Mouse (Mus musculus) right cerebral cortex, adult 2 months (tissue): ENCODE results near the gene Slc29a1.

ENCODE experiments used
- DNase-seq, 2 experiments: peaks; one replicate each; pipeline ENCODE4 v3.0.0; 2021 to 2022; ENCODE audit warnings: low spot score in 2 of 2

The Slc29a1 gene

GRCm38 (mm10) chr17:45589844-45590243, 9.6 kb downstream of the Slc29a1 start:
- DNase-seq, result no peak

DNA sequence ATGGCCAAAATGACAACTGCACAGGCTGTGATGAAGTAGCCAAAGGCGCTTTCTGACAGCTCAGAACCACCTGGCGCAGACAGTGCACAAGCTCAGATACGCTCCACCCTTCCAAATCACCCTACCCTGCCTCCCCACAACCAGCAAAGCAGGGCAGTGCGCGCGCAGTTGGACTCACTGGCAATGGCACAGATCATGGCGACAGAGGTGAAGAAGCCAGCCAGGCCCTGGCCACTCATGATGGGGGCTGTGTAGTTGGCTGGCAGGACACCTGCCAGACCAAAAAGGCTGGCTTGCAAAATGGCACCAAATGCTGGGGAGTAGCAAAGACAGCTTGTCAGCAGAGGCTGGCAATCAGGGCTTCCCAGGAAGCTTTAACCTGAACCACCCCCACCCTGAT, 10.2 kb downstream of the Slc29a1 start:
- DNase-seq, result no peak

DNA sequence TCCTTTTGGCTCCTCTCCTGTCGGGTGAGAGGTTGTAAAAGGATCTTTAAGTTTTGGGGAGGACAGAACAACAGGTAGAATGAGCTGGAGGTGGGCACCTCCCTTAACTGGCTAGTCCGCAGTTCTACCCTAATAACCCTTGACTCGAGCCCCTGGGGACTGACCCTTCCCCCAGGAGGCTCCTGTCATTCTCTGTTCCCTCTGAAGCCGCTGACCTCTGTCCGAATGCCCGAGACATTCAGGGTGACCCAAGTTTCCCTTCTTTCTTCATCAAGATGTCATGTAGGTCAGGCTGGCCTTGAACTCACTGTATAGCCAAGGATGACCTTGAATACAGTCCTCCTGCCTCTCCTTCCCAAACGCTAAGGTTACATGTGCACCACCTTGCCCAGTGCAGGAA, 11.0 kb downstream of the Slc29a1 start:
- DNase-seq, result no peak

DNA sequence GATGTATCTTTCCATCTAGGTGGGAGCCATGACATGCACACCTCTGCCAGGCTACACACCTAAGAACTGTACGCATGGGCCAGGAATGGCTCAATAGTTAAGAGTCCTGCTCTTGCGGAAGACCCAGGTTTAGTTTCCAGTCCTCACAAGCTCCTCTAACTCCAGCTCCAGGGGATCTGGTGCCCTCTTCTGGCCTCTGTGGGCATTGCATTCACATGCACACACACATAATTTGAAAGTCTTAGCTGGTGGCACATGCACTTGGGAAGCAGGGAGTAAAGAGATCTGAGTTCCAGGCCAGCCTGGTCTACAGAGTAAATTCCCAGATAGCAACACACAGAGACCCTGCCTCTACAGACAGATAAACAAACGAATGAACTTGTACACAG, 13.0 kb downstream of the Slc29a1 start:
- no peak for DNase-seq

- no peak for DNase-seq
Measured at GRCm38 (mm10) chr17:45585725-45586448, 13.5 kb downstream of the Slc29a1 start.

GRCm38 (mm10) chr17:45584939-45585678, 14.3 kb downstream of the Slc29a1 start:
- peak; percentile 69 to 75 for DNase-seq

GRCm38 (mm10) chr17:45584096-45584896, 15.1 kb downstream of the Slc29a1 start:
- peak in 1 of 2 experiments; percentile 52 for DNase-seq

GRCm38 (mm10) chr17:45582715-45583355, 16.6 kb downstream of the Slc29a1 start:
- no peak for DNase-seq

DNA sequence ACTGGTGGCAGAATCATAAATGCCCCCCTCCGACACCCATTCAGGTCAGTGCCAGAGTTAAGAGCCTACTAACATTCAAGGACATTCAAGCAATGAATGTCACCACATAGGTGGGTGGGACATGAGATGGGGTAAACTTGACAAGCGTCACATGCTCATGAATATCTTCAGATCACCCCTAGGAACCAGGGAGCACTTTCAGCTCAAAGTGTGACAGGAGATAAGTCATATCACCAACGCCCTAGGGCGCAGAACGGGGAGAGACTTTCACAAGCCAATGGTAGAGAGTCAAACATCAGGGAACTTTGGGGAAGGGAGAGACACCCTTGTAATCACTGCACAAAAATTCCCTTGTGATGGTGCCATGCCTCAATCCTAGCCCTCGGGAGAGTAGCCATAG, 17.2 kb downstream of the Slc29a1 start:
- DNase-seq, result no peak

DNA sequence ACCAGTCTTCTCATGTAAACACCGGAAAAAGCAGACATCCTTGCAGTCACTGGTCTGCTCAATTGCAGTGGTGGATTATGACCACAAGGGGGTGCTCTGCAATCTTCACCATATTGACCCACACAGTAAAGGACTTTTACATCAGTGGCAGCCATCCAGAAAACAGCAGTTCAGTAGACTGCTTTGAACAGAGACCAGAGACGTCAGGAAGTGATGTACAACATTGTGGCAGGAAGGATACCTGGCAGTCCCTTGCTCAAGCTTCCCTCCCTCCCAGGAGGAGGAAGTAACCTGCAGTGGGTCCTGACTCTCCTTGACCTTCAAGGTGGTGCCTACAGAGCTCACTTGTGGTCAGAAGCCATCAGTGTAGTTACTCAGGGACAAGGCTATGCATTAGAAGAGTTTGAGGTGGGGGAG, 17.8 kb downstream of the Slc29a1 start:
- DNase-seq, result peak; percentile 75 to 77

- DNase-seq, result no peak
Measured at GRCm38 (mm10) chr17:45580958-45581477, 18.4 kb downstream of the Slc29a1 start.

GRCm38 (mm10) chr17:45579554-45579953, 19.9 kb downstream of the Slc29a1 start:
- DNase-seq, result no peak

- no peak for DNase-seq
Measured at GRCm38 (mm10) chr17:45578843-45579242, 20.6 kb downstream of the Slc29a1 start.

DNA sequence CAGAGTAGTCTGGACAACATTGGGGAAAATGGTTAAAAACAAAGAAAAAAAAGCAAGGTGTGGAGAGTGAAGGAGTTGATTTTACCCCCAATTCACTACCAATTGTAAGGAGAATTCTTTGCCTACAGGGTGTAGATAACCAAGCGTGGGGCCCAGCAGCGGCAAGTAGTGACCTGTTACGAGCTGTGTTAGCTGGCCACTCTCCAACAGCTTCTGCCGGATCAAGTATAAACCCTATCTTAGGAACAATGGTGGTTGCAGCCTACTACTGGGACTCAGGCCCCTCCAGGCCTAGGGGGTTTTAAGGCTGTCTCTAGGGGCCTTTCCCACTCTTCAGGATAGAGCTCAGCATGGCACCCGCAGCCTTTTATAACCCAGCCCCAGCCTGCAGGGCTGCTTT, 21.2 kb downstream of the Slc29a1 start:
- no peak for DNase-seq

GRCm38 (mm10) chr17:45575123-45575897, 24.1 kb downstream of the Slc29a1 start:
- DNase-seq, result no peak

DNA sequence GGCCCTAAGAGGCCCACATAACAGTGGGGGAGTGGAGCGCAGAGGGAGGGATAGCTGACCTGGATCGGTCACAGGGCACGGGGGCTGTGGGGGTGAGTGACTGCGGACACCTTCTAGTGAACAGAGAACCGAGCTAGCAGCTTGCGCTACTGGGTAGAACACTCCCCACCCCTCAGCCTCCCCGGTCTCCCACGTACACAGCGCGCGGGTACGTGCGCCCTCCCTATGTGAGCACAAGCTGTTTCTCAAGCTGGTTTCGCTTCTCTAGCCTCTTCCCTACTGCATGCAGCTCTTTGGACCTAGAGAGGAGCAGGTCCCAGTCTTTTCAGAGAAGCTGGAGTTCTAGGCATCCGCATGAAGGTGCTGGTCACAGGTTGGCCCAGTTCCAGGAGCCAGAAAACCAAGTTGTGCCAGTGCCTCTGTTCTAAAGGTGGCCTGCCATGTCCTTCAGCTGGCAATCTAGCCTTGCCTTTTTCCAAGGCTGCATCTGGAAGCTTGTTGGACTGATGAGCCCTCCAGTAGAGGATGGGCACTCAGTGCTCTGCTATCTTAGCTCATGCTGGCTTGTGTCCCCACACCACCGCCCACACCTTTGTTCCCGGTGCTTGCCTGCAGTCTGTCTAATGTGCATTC, 25.2 kb downstream of the Slc29a1 start:
- peak; percentile 84 to 89 for DNase-seq

DNA sequence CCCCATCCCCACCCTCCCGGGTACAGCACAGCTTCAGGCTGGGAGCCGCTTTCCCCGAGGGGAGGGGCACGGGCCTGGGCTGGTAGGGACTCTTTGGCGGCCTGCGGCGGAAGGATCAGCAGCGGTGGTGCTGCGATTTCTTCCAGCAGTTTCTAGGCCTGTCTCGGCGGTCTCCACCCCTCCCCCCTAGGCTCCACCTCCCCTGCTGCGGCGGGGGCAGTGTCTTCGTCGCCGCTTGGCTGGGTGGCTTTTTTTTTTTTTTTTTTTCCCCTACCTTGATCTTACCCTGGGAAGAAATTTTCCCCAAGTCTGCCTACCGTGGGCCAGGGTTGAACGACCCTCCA, 25.7 kb downstream of the Slc29a1 start:
- peak; percentile 97 to 98 for DNase-seq

GRCm38 (mm10) chr17:45573087-45573779, 26.2 kb downstream of the Slc29a1 start, which contains the start of gene Hsp90ab1:
TSS of gene Hsp90ab1 (minus strand) at chr17:45573271.
- DNase-seq, result peak; percentile 99
